Mouse (Mus musculus) CD4-positive, CD25-positive, alpha-beta regulatory T cell, adult 4 months (primary cell): ENCODE measurements around the gene Flcn. TPM values are rescaled to one million over a fixed set of nuclear protein-coding genes. Genes with fewer than 3 reads are reported as not detected.

Source experiments
- ATAC-seq: one replicate; pipeline ENCODE4 v1.8.0; 2017
- polyA plus RNA-seq, 2 experiments: library from polyadenylated mRNA; unstranded; fragments of 100-300 nt; shearing (Covaris generic); gene quantifications; one replicate each; pipeline ENCODE4 v1.2.1; 2017

Gene Flcn
- polyA plus RNA-seq, 2 experiments from 2014 or later = 26.9 to 39.0 TPM

DNA sequence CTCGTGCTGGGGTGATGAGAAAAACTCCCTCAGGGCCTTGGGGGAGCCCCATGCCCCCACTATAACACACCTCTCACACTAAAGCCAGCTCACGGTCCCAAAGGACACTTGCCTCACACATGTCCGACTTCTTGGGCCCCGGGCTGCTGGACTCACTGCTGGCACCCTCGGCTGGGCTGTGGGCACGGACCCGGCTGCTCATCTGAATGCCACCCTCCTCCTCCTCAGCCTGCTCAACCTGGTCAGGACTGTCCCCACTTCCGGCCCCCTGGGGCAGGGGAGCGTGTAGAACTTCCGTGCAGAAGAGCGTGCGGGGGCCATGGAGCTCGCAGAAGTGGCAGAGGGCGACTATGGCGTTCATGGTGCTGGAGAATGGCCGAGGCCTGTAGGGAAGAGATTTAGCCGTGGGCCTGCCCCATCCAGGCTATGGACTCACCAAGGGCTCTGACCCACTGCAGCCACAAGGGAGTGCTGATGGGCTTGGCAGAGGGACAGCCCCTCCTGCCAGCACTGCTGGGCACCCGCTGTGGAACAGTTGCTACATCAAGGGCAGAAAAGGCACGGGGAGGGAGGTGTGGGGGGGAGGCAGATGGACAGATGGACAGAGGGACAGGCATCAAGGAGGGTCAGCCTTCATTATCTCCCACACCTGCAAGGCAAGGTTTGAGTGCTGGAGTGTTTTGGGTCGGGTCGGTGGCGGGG, 5.3 kb downstream of the Flcn start:
- no peak for ATAC-seq

DNA sequence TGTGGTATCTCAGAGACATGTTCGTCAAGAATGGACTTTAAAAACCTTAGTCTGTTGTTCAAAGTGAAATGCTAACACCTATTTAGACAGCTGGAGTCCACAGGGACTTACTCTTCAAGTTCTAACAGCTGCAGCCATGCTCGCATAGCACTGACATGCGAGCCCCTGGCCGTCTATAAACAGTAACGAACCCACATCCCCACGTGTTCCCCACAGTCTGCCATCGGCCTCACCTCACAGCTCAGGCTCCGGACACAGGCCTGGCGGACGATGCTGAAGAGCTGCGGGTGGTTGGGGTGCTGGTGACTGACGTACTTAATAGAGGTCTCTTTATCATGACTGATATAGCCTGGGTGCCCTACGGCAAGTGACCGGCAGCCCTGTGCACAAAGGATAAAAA, 6.3 kb downstream of the Flcn start:
- no peak for ATAC-seq

DNA sequence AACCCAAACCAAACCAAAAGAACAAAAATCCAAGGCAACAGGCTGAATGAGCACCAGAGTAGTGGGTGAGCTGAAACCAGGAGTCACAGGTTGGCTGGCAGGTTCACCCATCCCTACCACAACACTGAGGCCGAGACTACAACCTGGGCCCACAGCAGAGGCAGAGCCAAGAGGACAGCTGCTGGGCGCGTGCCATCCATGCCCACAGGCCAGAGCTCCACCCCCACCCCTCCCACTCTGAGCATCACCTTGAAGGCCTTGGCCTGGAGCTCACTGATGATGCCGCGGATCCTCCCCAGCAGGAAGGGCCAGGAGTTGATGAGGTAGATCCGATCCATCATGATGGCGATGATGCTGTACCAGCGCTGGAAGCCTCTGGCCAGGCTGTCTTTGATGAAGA, 7.9 kb downstream of the Flcn start:
- no peak for ATAC-seq

DNA sequence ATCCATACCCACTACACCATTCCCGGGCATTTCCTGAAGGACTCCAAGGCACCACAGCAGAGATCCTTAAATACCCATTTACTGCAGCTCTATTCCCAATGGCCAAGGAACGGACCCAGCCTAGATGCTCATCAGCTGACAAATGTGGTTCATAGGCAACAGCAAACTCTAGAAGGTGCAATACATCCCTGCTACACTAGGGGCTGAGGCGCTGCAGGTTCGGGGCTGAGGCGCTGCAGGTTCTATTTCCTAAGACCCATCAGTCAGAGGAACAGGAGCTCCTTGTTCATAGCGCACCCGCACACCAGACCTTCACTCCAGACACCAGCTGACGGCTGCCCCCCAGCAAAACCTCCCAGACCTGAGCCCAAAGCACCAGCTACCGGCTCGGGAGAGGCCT, 9.4 kb downstream of the Flcn start:
- no peak for ATAC-seq

DNA sequence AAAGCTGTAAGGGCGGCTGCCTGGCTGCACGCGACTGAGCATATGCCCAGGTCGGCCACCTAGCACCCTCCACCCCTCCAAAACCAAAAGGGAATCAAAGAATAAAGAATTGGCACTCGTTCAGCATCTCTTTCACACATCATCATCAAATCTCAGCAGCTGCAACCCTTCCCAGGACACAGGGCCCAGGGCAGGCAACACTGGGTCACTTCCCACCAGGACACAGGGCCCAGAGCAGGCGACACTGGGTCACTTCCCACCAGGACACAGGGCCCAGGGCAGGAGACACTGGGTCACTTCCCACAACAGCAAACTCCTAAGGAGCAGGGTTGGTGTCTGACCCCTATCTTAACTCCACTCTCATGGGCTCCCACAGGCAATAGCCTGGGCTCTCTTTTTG, 16.4 kb downstream of the Flcn start:
- no peak for ATAC-seq

DNA sequence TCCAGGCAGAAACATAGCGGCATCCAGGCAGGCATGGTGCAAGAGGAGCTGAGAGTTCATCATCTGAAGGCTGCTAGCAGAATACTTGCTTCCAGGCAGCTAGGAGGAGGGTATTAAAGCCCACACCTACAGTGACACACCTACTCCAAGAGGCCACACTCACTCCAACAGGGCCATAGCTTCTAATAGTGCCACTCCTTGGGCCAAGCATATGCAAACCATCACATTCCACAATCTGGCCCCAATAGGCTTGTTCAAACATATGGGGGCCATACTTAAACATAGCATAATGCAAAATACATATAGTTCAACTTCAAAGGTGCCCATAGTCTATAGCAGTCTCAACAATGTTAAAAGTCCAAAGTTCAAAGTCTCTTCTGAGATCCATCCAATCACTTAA, 20.5 kb downstream of the Flcn start:
- ATAC-seq = no peak

DNA sequence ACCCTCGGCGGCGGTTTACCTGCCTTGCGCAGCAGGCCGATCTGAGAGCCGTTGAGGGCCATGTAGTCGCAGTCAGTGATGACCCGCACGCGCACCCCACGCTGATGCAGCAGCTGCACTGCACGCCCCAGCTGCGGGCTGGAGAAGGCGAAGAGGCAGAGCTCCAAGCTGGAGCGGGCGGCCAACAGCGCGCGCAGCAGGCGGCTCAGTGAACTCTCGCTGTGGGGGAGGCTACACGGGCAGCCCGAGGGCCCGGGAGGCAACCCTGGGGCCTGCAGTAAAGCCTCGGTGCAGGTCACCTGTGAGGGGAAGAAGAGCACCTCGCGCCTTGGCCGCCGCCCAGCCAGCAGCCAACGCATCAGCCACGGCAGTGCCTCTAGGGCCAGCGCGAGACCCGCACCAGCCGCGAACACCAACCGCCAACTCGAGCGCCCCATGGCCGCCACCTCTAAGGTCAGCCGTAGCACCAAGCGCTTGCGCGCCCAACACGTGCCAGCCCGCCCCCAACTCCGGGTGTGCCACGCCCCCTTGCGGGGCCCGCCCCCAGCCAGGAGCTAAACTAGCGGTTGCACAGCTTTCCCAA, 22.5 kb downstream of the Flcn start, which contains the start of gene Pld6:
Gene Pld6, minus strand, starts transcription at position 447 of the 583 bp plus-strand sequence.
- no peak for ATAC-seq

DNA sequence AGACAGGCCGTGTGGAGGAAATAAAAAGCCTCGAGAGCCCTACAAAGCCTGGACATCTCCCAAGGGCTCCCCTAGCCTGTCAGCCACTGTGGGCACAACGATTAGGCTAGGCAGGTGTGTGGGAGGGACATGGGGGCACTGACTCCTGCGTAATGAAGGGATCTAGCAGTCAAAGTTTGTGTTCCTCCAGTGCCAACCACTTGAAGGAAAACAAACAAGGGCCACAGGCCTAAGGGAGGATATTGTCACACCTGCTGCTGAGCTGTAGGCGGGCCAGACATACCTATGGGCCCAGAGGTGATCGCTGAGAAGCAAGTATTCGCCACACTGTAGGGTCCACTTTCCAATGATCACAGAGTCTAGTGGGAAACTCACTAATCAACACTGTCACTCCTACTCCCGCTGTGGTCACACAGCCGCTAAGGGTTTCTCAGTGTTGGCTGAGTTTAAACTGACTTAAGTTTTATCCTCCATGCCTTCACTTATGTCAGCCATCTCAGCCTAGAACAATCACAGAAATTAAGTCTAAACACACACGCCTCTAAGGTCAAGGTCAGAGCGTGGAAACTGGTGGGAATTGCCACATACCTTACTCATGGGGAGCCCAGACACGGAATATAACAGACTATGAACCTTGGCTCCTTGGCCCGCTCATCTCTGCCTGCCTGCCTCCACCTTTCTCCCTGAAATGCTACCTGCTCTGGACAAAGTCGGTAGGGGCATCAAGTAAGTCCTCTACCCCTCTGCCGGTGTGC, 23.2 kb downstream of the Flcn start:
- no peak for ATAC-seq

DNA sequence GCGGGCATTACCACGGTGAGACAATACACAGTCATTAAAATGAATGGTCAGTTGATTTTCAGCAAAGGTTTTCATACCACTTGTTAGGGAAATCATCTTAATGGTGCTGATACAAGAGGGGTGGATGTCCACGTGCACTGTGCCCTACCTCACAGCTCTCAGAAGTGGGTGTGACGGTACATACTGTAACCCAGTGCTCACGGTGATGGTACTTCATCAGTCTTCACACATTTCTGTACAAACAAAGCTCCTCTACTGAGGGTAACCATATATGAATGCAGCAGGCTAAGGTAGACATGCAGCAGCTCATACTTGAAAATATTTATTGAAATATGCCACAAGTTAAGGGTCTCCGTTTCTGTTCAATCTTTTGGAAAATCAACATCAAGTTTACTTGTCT, 26.2 kb downstream of the Flcn start:
- no peak for ATAC-seq

DNA sequence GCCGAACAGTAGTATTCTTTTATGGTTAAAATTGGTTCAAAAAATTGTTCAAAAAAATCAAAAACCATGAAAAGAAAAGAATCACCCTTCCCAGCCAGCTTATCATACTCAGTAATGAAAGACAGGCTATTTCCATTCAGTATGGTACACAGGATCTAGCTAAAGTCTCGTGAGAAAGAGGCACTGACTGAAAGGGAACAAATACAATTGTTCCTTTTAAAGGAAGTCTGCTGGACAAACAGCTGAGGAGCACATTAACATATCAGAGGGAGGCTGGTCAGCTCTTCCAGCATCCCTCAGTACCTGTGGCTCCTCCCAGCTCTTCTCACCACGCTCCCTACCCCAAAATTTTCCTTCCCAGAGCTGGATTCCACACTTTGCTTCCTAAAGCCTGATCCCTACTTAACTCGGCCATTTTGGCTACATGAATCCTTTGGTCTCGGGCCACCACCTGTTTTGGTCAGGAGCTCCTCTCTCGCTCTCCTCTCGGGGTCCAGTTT, 27.7 kb downstream of the Flcn start:
- no peak for ATAC-seq

DNA sequence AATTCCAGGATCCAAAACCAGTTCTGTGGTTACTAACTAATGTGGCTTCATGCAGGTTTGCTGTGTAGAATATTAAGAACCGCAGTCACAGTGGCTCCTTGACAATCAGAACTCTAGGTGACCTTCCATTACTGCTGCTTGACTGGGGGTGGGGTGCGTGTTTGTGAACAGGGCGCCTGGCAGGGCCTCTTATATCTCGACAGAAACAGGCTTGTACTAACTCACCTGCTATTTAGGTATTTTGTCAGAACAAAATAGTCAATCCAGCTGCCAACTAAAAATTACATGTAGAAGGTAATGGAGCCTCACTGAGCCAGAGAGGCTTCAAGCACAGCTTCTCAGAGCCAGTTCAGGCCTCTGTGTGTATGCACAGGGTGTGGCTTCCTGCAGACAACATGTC, 29.6 kb downstream of the Flcn start:
- ATAC-seq = no peak

DNA sequence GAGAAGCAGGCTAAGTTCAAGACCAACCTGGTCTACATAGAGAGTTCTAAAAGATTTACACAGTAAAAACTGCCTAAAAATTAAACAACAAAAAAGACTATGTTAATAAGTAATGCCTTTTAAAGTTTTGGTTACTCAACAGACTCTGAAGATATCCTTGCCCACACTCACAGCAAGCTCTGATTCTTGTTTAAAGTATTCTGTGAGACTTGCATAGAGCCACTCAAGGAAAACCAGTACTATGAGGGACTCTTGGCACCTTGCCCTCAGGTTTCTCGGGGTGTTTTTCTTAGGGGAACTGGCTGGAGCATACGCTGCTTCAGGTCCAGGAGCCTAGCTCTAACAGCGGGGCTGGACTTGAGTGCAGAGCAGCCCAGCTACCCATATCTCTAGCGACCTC, 30.4 kb downstream of the Flcn start:
- ATAC-seq = no peak

DNA sequence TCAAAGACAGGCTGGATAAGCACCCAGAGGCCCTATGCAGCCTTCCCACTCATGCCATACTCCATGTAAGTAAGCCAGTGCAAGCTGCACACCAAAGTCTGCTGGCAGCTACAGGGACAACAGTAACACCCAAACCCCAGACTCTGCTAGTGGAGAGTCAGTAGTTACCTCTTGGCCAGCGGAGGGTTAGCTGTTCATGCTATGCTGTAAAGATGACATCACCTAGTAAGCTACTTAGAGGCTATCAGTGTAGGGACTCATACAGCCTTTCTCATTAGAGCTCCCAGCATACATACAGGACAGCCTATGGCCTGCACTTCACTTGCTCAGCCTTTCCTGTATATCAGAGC, 31.0 kb downstream of the Flcn start:
- ATAC-seq = no peak

DNA sequence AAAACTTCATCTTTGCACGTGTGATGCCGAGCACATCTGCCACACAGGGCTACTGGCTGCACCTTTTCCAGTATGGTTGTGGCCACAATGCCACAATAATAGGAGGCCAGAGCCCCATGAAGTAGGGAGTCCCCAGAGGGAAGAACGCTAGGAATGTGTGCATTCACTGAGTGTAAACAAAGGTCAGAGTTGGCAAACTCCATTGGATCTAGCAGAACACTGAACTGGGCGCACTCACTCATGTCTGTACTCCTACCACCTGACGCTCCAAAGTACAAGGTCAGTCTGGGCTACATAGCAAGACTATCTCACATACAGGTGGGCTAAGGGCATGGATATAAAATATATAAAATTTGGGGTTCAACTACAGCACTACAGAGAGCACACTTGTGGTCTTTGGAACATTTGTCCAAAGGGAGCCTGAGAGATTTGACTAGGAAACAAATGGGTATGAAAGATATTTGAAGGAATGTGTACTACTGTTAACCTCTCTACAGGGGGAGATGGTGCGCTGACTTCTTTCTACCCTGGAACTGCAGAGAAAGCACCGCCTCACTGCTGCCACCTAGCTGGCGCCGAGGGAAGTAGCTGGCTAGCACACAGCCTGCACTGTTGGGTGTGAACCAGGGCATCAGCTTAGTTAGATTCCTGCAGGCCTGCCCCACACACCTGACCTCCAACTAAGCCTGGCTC, 31.5 kb downstream of the Flcn start:
- peak; percentile 77 for ATAC-seq

DNA sequence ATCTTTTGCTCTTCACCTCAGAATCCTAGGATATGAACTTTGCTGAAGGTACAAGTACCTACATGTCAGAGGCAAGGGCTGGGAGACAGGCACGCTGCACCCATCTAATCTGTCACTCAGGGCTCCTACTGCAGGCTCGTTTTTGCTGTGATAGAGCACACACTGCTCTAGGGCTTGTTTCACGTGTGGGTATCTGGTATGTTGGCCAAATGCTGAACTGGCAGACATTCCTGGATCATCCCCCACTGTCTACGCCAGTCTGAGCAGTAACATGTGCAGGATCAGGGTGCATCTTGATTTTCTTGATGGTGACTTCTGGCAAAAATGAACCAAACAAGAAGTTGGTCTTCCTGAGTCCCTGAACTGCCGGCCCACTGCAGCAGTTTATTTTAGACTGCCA, 32.6 kb downstream of the Flcn start:
- ATAC-seq = no peak

DNA sequence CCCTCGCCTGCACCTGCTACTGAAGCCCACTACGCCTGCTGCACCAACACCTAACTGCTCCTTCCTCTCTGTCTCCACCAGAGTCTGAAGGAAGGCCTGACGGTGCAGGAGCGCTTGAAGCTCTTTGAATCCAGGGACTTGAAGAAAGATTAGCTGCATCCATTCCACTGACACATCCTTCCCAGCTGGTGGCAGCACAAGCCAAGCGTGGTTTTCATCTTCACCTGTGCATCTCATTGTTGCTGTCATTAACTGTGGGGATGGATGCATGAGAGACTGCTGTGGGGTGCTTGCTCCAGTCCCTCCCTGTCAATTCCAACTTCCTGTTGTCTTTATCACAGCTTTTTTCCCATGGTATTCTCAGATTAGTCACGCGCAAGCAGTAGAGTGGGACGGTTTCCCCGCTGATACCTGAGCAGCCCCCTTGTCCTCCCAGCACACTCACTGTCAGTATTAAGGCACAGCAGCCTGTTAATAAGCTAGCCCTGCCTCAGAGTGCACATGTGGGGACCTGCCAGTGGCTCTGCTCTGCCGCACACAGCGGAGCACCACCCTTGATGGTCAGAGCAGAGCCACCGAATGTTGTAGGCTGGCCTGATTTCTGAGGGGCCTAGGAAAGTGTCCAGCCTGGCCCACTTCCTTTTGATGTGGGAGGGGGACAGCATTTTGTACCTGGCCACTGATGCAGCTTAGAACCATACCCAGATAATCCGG, 34.2 kb downstream of the Flcn start:
- ATAC-seq = no peak

DNA sequence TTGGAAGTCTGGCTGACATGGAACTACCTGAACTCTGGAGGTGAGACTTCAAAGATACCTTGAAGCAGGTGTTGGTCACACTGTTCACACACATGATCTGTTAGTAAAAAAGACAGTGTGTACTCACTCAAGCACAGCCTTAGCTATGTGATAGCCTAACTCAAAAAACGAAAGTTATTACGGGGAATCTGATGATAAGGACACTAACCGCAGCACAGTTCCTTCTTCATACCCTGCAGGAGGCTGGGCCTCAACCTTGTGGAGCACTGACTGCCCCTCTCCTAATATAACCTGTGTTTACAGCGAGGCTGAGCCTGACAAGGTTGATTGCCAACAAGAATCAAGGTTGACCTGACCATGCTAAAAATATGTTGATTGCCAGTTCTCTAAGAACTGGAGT, 35.3 kb downstream of the Flcn start:
- no peak for ATAC-seq

DNA sequence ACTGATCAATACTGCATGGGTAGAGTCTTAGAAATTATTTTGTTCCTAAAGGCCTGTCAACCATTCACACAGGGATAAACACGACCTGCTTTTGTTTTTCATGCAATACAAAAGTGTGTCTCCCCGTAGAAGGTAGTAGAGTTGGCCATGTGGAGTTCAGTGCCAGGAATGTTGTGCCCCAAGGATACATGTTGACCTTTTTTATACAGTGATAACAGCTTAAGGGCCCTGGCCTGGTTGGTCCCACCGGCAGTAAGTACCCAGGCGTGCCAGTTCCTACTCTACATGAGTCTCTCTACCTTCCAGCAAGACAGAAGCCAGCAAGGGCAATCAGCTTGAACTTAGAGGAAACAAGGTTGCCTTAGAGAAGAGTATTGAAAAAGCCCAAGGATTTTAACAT, 36.9 kb downstream of the Flcn start:
- ATAC-seq = no peak

DNA sequence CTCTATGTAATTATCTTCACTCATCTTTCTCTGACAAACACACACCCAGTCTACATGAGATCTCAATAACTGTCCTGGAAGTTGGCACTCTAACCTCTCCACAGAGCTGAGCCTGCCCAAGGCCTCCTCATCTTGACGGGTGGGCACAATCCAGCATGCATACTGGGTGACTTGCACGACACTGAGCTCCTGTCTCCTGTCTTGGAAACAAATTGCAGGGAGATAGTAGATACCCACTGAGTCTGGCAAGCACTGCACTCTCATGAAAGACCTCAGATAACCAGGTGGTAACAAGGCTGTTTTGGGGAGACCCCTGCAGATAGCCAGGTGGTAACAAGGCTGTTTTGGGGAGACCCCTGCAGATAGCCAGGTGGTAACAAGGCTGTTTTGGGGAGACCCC, 37.5 kb downstream of the Flcn start:
- ATAC-seq = no peak

DNA sequence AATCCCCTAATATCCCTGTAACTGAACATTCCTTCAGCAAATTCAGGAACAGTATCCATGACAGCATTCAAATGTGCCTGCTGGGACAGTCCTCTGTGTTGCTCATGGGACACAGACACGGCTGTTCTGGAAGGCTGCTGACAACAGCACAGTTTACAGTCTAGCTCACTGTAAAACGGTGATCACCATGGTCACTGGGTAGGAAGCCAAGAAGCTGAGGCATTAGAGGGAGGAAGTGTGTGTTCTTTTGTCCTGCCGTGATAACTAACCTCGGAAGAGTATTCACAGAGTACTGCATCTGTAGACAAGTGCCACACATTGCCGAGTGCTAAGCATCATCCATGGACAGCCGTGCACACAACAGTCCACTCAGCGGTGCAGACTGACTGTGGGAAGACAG, 39.1 kb downstream of the Flcn start:
- ATAC-seq = no peak

DNA sequence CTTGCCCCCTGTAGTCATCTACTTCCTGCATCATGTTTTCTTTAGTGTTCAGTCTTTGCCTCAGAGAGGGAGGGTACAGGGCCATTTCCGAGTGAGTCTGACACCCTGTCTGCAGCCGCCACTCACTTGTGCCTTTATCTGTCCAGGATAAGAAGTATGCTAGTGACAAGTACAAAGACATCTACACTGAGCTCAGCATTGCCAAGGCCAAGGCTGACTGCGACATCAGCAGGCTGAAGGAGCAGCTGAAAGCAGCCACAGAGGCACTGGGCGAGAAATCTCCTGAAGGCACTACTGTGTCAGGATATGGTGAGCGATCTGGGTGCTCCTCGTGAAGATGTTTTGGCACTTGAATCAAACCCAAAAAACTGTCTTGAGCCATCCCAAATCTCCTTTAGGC, 40.1 kb downstream of the Flcn start:
- no peak for ATAC-seq

DNA sequence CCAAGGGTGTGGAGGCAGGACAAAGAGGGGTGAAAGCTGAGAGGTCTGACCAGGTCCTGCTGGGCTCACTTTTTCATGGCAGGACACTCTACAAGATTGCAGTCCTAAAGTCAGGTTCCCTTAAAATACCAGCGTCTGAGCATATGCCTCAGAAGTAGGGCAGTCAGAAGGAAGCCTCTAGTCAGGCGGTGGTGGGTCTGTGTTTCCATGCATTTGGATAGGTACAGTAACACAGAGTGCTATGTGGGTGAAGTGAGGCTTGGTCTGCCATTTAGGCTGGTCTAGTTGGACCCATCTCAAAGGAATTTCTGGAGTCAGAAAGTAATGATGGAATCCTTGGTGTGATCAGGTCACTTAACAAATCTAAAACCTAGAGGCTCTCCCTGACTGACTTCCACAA, 40.5 kb downstream of the Flcn start:
- no peak for ATAC-seq

DNA sequence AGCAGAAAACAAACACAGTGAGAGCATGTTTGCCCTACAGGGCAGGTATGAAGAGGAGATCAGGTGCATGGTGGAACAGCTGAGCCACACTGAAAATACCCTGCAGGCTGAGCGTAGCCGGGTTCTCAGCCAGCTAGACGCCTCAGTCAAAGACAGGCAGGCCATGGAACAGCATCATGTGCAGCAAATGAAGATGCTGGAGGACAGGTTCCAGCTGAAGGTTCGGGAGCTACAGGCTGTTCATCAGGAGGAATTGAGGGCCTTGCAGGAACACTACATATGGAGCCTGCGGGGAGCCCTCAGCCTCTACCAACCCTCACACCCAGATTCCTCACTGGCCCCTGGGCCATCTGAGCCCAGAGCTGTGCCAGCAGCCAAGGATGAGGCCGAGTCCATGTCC, 49.0 kb downstream of the Flcn start:
- ATAC-seq = no peak
